Mouse (Mus musculus) thymus, adult 18-20 months (tissue): Measurements from ENCODE around the gene Krtap2-4.

Experiments used
- DNase-seq, 2 experiments: peaks; one replicate each; pipeline ENCODE4 v3.0.0; 2022; ENCODE audit warnings: mixed read lengths in 2 of 2

The Krtap2-4 gene

GRCm38 (mm10) chr11:99581564-99581963 is 33.1 kb downstream of the Krtap2-4 start:
- no peak for DNase-seq

GRCm38 (mm10) chr11:99581051-99581450 is 33.6 kb downstream of the Krtap2-4 start:
- no peak for DNase-seq

- DNase-seq: no peak
Measured at GRCm38 (mm10) chr11:99580636-99581035, 34.0 kb downstream of the Krtap2-4 start, which contains the start of gene Krtap1-5. Gene Krtap1-5, minus strand, starts transcription at chr11:99581016.

GRCm38 (mm10) chr11:99574106-99574505 is 40.5 kb downstream of the Krtap2-4 start:
- peak; percentile 11 to 16 for DNase-seq

GRCm38 (mm10) chr11:99573164-99573563 is 41.5 kb downstream of the Krtap2-4 start:
- no peak for DNase-seq

- no peak for DNase-seq
Measured at GRCm38 (mm10) chr11:99566530-99566929, 48.1 kb downstream of the Krtap2-4 start, which contains the start of gene Krtap3-1. Gene Krtap3-1, minus strand, starts transcription at chr11:99566630.
